Mouse (Mus musculus) layer of hippocampus, adult 2 months (tissue): ENCODE data around the gene Arpc5. TPM values are rescaled to one million over a fixed set of nuclear protein-coding genes. Genes with fewer than 3 reads are reported as not detected.
A peak's percentile ranks its signal among the peaks of the same experiment; 100 is the strongest.

Source experiments
- DNase-seq, 2 experiments: peaks; one replicate each; pipeline ENCODE4 v3.0.0; 2022; ENCODE audit warnings: low spot score in 2 of 2
- H3K27ac ChIP-seq: fragments of 200-600 bp; 2 replicates; pipeline ENCODE4 v1.8.1; 2022
- H3K4me3 ChIP-seq: fragments of 200-600 bp; 2 replicates; pipeline ENCODE4 v1.8.1; 2022; ENCODE audit warnings: mild to moderate bottlenecking
- CTCF ChIP-seq: fragments of 200-600 bp; conservative IDR thresholded peaks from 2 replicates; pipeline ENCODE4 v1.8.1; 2022; ENCODE audit warnings: antibody characterized with exemption, mild to moderate bottlenecking, moderate library complexity
- long read RNA-seq, 2 experiments: library from polyadenylated mRNA; stranded (forward); transcript quantifications; one replicate each; pipeline ENCODE4 v2.0.0; 2021; ENCODE audit warnings: borderline mapping rate in 2 of 2
- total RNA-seq, 2 experiments: library from RNA; stranded (reverse); gene quantifications; 2 replicates each; pipeline ENCODE4 v1.2.3; 2021

Gene Arpc5
- total RNA-seq = 100 to 1,000 TPM; 185 to 193 TPM
- long read RNA-seq, experiment 1, transcript Arpc5-201 (4 exons, 1,914 nt) = major isoform, 271 of 280 reads
- long read RNA-seq, experiment 1, partial matches to known transcripts = 0 of 280 reads
- long read RNA-seq, experiment 1, other reads (novel, unspliced or antisense) = 5 of 280 reads
- long read RNA-seq, experiment 2, transcript Arpc5-202 (3 exons, 1,737 nt) = minor isoform, 7 of 384 reads
- long read RNA-seq, experiment 2, transcript Arpc5-201 (4 exons, 1,914 nt) = major isoform, 353 of 384 reads
- long read RNA-seq, experiment 2, partial matches to known transcripts = 1 of 384 reads
- long read RNA-seq, experiment 2, other reads (novel, unspliced or antisense) = 22 of 384 reads

GRCm38 (mm10) chr1:152766032-152766772, at the start of gene Arpc5, which contains the start of gene Rgl1:
Arpc5 (plus strand) TSS chr1:152766542.
Rgl1 (minus strand) TSS chr1:152766351.
- Histone ChIP-seq H3K4me3 (peak within 1 kb of the TSS; percentile 98), H3K27ac (peak within 1 kb of the TSS; percentile 95)
- no peak for TF ChIP-seq CTCF
- peak; percentile 96 to 98 for DNase-seq

GRCm38 (mm10) chr1:152717329-152717728, 49.0 kb upstream of the Arpc5 start:
- no peak for DNase-seq
- no peak for TF ChIP-seq CTCF
- H3K4me3 ChIP-seq = no peak overlapping the region
- no peak overlapping the region for H3K27ac ChIP-seq

GRCm38 (mm10) chr1:152718200-152718599, 48.1 kb upstream of the Arpc5 start:
- no peak for TF ChIP-seq CTCF
- Histone ChIP-seq H3K27ac (no peak overlapping the region), H3K4me3 (no peak overlapping the region)
- no peak for DNase-seq

GRCm38 (mm10) chr1:152720969-152721368, 45.4 kb upstream of the Arpc5 start:
- DNase-seq = no peak
- H3K27ac ChIP-seq = no peak overlapping the region
- TF ChIP-seq CTCF = no peak
- no peak overlapping the region for H3K4me3 ChIP-seq

- DNase-seq = no peak
- no peak overlapping the region for H3K27ac ChIP-seq
- TF ChIP-seq CTCF = no peak
- no peak overlapping the region for H3K4me3 ChIP-seq
Observed at GRCm38 (mm10) chr1:152721535-152722198, 44.7 kb upstream of the Arpc5 start.

GRCm38 (mm10) chr1:152724286-152724685, 42.1 kb upstream of the Arpc5 start:
- peak; percentile 73 for TF ChIP-seq CTCF
- DNase-seq = no peak
- Histone ChIP-seq H3K27ac (no peak overlapping the region), H3K4me3 (no peak overlapping the region)

GRCm38 (mm10) chr1:152726095-152726494, 40.2 kb upstream of the Arpc5 start:
- Histone ChIP-seq H3K27ac (no peak overlapping the region), H3K4me3 (no peak overlapping the region)
- TF ChIP-seq CTCF = no peak
- no peak for DNase-seq

- no peak for TF ChIP-seq CTCF
- Histone ChIP-seq H3K4me3 (no peak overlapping the region), H3K27ac (no peak overlapping the region)
- DNase-seq = no peak
Observed at GRCm38 (mm10) chr1:152727604-152728236, 38.6 kb upstream of the Arpc5 start.

- Histone ChIP-seq H3K4me3 (no peak overlapping the region), H3K27ac (no peak overlapping the region)
- no peak for DNase-seq
- no peak for TF ChIP-seq CTCF
Observed at GRCm38 (mm10) chr1:152738793-152739192, 27.5 kb upstream of the Arpc5 start.

- Histone ChIP-seq H3K4me3 (no peak overlapping the region), H3K27ac (no peak overlapping the region)
- no peak for TF ChIP-seq CTCF
- DNase-seq = no peak
Observed at GRCm38 (mm10) chr1:152739374-152739773, 27.0 kb upstream of the Arpc5 start.

GRCm38 (mm10) chr1:152743095-152743826, 23.1 kb upstream of the Arpc5 start:
- Histone ChIP-seq H3K4me3 (no peak overlapping the region), H3K27ac (no peak overlapping the region)
- no peak for DNase-seq
- no peak for TF ChIP-seq CTCF

- DNase-seq = peak; percentile 76 to 87
- Histone ChIP-seq H3K27ac (no peak overlapping the region), H3K4me3 (no peak overlapping the region)
- peak; percentile 93 for TF ChIP-seq CTCF
Observed at GRCm38 (mm10) chr1:152746426-152746825, 19.9 kb upstream of the Arpc5 start.
